Mouse (Mus musculus) G1E (cell line): ENCODE results near the gene Lce3f. TPM values are rescaled to one million over a fixed set of nuclear protein-coding genes. Genes with fewer than 3 reads are reported as not detected.

Source experiments
- ATAC-seq: 2 replicates; pipeline ENCODE4 v1.8.0; 2016; ENCODE audit warnings: mild to moderate bottlenecking; ENCODE audit not compliant: insufficient number of reproducible peaks, poor library complexity, low FRiP score, severe bottlenecking; ENCODE audit errors: extremely low read depth
- DNase-seq: peaks from one replicate; pipeline ENCODE4 v3.0.0; 2012; ENCODE audit warnings: low spot score
- H3K27me3 ChIP-seq: 2 replicates; pipeline ENCODE4 v1.6.1; 2012; ENCODE audit warnings: mild to moderate bottlenecking, low read length, inconsistent platforms; ENCODE audit not compliant: insufficient read depth
- H3K36me3 ChIP-seq: replicated peaks from 2 replicates; pipeline ENCODE3; 2012; ENCODE audit warnings: mild to moderate bottlenecking, inconsistent platforms
- H3K4me1 ChIP-seq: 2 replicates; pipeline ENCODE4 v1.6.1; 2012; ENCODE audit warnings: low read depth, low read length, inconsistent platforms, mixed read lengths; ENCODE audit not compliant: insufficient read depth
- H3K4me3 ChIP-seq: 2 replicates; pipeline ENCODE4 v1.5.1; 2012; ENCODE audit warnings: low read depth, mild to moderate bottlenecking, inconsistent platforms, low read length, moderate library complexity, mixed read lengths
- H3K9me3 ChIP-seq: replicated peaks from 2 replicates; pipeline ENCODE4 v1.6.1; 2012; ENCODE audit warnings: inconsistent platforms
- CTCF ChIP-seq: IDR thresholded peaks from 2 replicates; pipeline ENCODE4 v1.5.1; 2012; ENCODE audit warnings: low read depth, low read length, inconsistent platforms, mixed read lengths
- GATA1 ChIP-seq: IDR thresholded peaks from 2 replicates; pipeline ENCODE4 v1.6.1; 2012; ENCODE audit warnings: borderline replicate concordance, low read length, inconsistent platforms, mixed read lengths
- GATA2 ChIP-seq: IDR thresholded peaks from 2 replicates; pipeline ENCODE4 v1.6.1; 2012; ENCODE audit warnings: low read depth, low read length, inconsistent platforms, borderline replicate concordance
- POLR2AphosphoS5 ChIP-seq: IDR thresholded peaks from 2 replicates; pipeline ENCODE4 v1.6.1; 2012; ENCODE audit warnings: low read depth, low read length, inconsistent platforms; ENCODE audit not compliant: insufficient replicate concordance
- TAL1 ChIP-seq: conservative IDR thresholded peaks from 2 replicates; pipeline ENCODE4 v1.6.1; 2012; ENCODE audit warnings: low read depth, low read length, inconsistent platforms, mixed read lengths
- polyA plus RNA-seq: library from polyadenylated mRNA; stranded (reverse); fragments of >175 nt; gene quantifications from 2 replicates; pipeline ENCODE4 v1.2.3, GENCODE M21; 2012
- total RNA-seq, 2 experiments: library from RNA; stranded (forward) in 1 of 2; stranded (reverse) in 1 of 2; fragments of 200-1000 nt in 1 of 2; fragments of >200 nt in 1 of 2; fragmentation: Nextera tagmentation in 1 of 2; gene quantifications; 2 replicates each; pipeline ENCODE4 v1.2.3; 2014 to 2017

Gene Lce3f
- total RNA-seq (2014; fragmentation: Nextera tagmentation) (not detected in 2 replicates), total RNA-seq (2017) (not detected in 2 replicates), polyA plus RNA-seq (not detected in 2 replicates)

DNA sequence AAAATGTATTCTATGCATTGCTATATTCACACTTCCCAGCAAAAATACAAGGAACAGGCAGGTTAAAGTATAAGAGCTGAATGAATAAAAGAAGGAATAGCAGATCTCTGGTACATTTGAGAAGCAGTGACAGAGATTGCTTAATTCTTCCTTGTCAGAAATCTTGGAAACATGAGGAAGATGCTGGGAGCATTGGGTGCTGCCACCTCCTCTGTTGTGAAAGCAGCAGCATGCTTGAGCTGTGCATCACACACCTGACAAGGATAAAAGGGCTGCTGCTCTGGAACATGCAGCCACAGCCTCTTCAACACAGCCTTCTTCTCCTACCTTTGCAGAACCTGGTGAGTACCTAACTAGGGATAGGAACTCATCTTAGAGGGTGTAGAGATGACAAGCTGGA lies at the start of gene Lce3f:
Lce3f (plus strand) TSS at position 301 of the 400 bp plus-strand sequence.
- Histone ChIP-seq H3K9me3 (0 out of 2 replicates have a peak, but pooled peaks cover 2% of the 10 kb centered on the region), H3K36me3 (no peaks in the 10 kb centered on the region), H3K27me3 (no peaks in the 10 kb centered on the region), H3K4me1 (no peaks in the 10 kb centered on the region), H3K4me3 (no peak within 1 kb of the TSS)
- DNase-seq = no peak
- ATAC-seq = no peak
- TF ChIP-seq TAL1 = no peak
- no peak for TF ChIP-seq CTCF
- no peak for TF ChIP-seq POLR2AphosphoS5
- TF ChIP-seq GATA2 = no peak
- no peak for TF ChIP-seq GATA1

DNA sequence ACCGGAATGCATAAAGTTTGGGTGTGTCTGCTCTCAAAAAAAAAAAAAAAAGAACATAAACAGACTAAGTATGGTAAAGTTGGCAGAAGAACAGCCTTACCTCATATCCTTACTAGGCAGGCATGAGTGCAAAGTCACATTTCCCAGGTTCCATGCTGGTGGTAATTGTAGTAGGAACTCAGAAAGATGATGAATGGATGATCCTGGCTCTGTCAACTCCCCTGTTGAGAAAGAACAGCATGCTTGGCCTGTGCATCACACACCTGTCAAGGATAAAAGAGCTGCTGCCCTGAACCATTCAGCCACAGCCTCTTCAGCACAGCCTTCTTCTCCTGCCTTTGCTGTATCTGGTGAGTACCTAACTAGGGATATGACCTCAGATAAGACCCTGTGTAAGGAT lies 47.8 kb upstream of the Lce3f start, which contains the start of gene Lce3c:
Lce3c (plus strand) TSS at position 301 of the 400 bp plus-strand sequence.
- Histone ChIP-seq H3K4me1 (no peaks in the 10 kb centered on the region), H3K4me3 (no peak within 1 kb of the TSS), H3K27me3 (no peaks in the 10 kb centered on the region), H3K9me3 (no peaks in the 10 kb centered on the region), H3K36me3 (no peaks in the 10 kb centered on the region)
- ATAC-seq (no peak), DNase-seq (no peak)
- TF ChIP-seq GATA1 (no peak), GATA2 (no peak)

DNA sequence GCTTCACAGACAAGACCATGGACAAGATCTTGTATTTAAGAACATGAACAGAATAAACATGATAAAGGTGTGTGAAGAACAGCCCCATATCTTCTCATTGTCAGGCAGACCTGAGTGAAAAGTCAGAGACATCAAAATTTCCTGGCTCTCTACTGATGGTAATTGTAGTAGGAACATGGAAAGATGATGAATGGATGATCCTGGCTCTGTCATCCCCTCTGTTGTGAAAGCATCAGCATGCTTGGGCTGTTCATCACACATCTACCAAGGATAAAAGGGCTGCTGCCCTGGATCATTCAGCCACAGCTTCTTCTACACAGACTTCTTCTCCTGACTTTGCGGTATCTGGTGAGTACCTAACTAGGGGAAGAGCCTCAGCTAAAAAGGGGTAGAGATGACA lies 34.9 kb upstream of the Lce3f start, which contains the start of gene Lce3d:
Lce3d (plus strand) TSS at position 301 of the 400 bp plus-strand sequence.
- H3K27me3 ChIP-seq = no peaks in the 10 kb centered on the region
- H3K36me3 ChIP-seq = no peaks in the 10 kb centered on the region
- no peak for ATAC-seq
- H3K9me3 ChIP-seq = no peaks in the 10 kb centered on the region
- no peak within 1 kb of the TSS for H3K4me3 ChIP-seq
- no peaks in the 10 kb centered on the region for H3K4me1 ChIP-seq
- no peak for DNase-seq
- TF ChIP-seq GATA1 (no peak), TAL1 (no peak), GATA2 (no peak), CTCF (no peak), POLR2AphosphoS5 (no peak)

DNA sequence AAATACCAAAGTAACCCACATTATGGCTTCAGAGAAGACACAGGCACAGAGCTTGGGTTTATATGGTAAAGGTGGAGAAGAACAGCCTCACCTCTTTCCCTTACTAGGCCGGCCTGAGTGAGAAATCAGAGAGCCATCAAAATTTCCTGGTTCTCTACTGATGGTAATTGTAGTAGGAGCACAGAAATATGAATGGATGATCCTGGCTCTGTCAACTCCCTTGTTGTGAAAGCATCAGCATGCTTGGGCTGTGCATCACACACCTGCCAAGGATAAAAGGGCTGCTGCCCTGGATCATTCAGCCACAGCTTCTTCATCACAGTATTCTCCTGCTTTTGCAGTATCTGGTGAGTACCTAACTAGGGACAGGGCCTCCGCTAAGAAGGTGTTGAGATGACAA lies 25.3 kb upstream of the Lce3f start, which contains the start of gene Lce3e:
Lce3e (plus strand) TSS at position 301 of the 400 bp plus-strand sequence.
- Histone ChIP-seq H3K4me1 (no peaks in the 10 kb centered on the region), H3K9me3 (no peaks in the 10 kb centered on the region; the same call in 1 of the 2 replicates), H3K36me3 (no peaks in the 10 kb centered on the region), H3K27me3 (no peaks in the 10 kb centered on the region), H3K4me3 (no peak within 1 kb of the TSS)
- no peak for TF ChIP-seq POLR2AphosphoS5
- no peak for TF ChIP-seq CTCF
- TF ChIP-seq TAL1 = no peak
- TF ChIP-seq GATA1 = no peak
- no peak for TF ChIP-seq GATA2
- ATAC-seq (no peak), DNase-seq (no peak)

DNA sequence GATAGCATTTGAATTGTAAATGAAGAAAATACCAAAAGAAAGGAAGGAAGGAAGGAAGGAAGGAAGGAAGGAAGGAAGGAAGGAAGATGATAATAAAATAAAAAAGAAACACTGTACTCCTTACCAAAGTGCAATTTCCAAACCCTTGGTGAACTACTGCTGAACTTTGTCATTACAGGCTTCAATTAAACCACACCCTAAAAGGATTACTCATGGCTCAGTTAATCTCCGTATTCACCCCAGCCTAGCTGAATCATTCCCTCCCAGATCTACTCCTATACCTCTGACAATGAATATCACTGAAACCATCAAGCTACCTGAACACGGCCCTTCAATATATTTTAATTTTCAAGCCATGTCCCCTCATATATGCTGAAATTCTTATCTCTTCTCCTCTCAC lies 13.5 kb upstream of the Lce3f start:
- H3K4me3 ChIP-seq = no peak overlapping the region
- ATAC-seq = no peak
- H3K27me3 ChIP-seq = no peaks in the 10 kb centered on the region

DNA sequence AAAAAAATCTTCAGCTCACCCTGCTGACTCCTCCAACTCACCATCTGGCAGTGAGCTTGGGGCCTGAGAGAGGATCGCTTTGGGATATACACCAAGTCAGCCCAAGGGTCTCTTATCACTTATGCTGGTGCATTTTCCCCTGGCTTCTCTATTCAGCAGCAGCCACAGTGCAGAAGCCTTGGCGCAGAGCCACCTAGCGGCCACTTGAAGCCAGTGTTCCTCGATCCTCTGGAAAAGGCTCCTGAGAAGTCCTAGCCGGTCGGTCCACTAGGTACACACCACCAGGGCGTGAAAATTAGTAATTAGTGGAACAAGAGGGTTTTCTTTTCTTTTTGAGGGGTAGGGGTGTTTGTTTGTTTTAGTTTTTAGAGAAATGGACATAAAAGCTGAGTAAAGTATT lies 6.7 kb downstream of the Lce3f start:
- Histone ChIP-seq H3K9me3 (peaks cover 2% of the 10 kb centered on the region; the same call in 1 of the 2 replicates), H3K27me3 (no peaks in the 10 kb centered on the region), H3K36me3 (no peaks in the 10 kb centered on the region), H3K4me3 (no peak overlapping the region), H3K4me1 (no peaks in the 10 kb centered on the region)
- DNase-seq (no peak), ATAC-seq (peak; percentile 40; the same call in 1 of the 2 replicates)
- TF ChIP-seq CTCF (0 out of 2 replicates have a peak, but pooled peaks have one; percentile 4), GATA1 (no peak), TAL1 (no peak), POLR2AphosphoS5 (no peak), GATA2 (no peak)

More for the DNA sequence above, 13.5 kb upstream of the Lce3f start:
- H3K4me1 ChIP-seq = no peaks in the 10 kb centered on the region
- H3K36me3 ChIP-seq = no peaks in the 10 kb centered on the region
- no peaks in the 10 kb centered on the region for H3K9me3 ChIP-seq
- no peak for TF ChIP-seq GATA2
- no peak for TF ChIP-seq GATA1
- no peak for TF ChIP-seq CTCF
- TF ChIP-seq POLR2AphosphoS5 = no peak
- TF ChIP-seq TAL1 = no peak
- DNase-seq = no peak

DNA sequence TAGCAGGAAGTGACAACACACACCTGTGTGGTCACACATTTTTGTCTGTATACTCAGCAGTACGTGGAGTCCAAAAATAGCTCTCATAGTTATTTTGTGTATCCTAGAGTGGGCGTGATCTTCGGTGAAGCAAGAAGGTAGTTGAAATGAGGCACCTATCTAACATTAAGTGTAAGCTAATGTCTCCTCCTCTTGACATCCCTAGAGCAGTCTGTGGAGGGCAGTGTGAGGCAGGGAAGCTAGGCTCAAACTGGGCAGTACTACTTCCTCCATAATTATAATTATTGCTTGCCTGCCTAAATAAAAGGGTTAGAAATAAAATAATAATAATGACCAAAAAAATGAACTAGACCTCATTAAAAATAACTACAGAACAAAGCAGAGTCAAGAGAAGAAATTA lies 8.6 kb downstream of the Lce3f start:
- ATAC-seq (no peak), DNase-seq (no peak)
- no peaks in the 10 kb centered on the region for H3K36me3 ChIP-seq
- H3K27me3 ChIP-seq = no peaks in the 10 kb centered on the region
- TF ChIP-seq CTCF (no peak), GATA2 (no peak), TAL1 (no peak), GATA1 (no peak)
- H3K4me3 ChIP-seq = no peak overlapping the region
- peaks cover 2% of the 10 kb centered on the region; the same call in 1 of the 2 replicates for H3K9me3 ChIP-seq
- H3K4me1 ChIP-seq = no peaks in the 10 kb centered on the region
